Mouse (Mus musculus) CH12.LX (cell line): ENCODE measurements around the gene Tsg101. TPM values are rescaled to one million over a fixed set of nuclear protein-coding genes. Genes with fewer than 3 reads are reported as not detected.

Source experiments
- DNase-seq: peaks from one replicate; pipeline ENCODE4 v3.0.0-alpha.2; 2013; ENCODE audit errors: extremely low read depth
- H3K27ac ChIP-seq: 2 replicates; pipeline ENCODE4 v1.5.1; 2012; ENCODE audit warnings: low read depth, mild to moderate bottlenecking, control low read depth, moderate library complexity; ENCODE audit not compliant: insufficient read depth
- H3K27me3 ChIP-seq: replicated peaks from 2 replicates; pipeline ENCODE3; 2012; ENCODE audit warnings: inconsistent platforms
- H3K36me3 ChIP-seq, 2 experiments: replicated peaks in 1 of 2; 2 replicates each; pipeline versions ENCODE3 to v1.6.1; 2012; ENCODE audit warnings: inconsistent platforms in 1 of 2, low read length in 1 of 2, mild to moderate bottlenecking in 1 of 2, mixed read lengths in 1 of 2, moderate library complexity in 1 of 2; ENCODE audit not compliant: control insufficient read depth in 1 of 2, insufficient read depth in 1 of 2
- H3K4me1 ChIP-seq, 2 experiments: 2 replicates each; pipeline ENCODE4 v1.6.1; 2012; ENCODE audit warnings: inconsistent platforms in 1 of 2, moderate library complexity in 1 of 2; ENCODE audit not compliant: insufficient read depth in 2 of 2, control insufficient read depth in 1 of 2
- H3K4me2 ChIP-seq: 2 replicates; pipeline ENCODE4 v1.6.1; 2012; ENCODE audit warnings: low read depth, mild to moderate bottlenecking, control low read depth; ENCODE audit not compliant: poor library complexity, insufficient read depth, severe bottlenecking
- H3K4me3 ChIP-seq, 3 experiments: fragments of 150-350 bp in 1 of 3; sonication (generic) in 1 of 3; replicated peaks in 1 of 3; 2 replicates each; pipeline versions ENCODE3 to v1.5.1; 2011 to 2012; ENCODE audit warnings: low read depth in 2 of 3, low read length in 2 of 3, mild to moderate bottlenecking in 2 of 3, moderate library complexity in 2 of 3, control low read depth in 1 of 3, improper control_type of control experiment in 1 of 3, inconsistent platforms in 1 of 3, mixed read lengths in 1 of 3; ENCODE audit not compliant: poor library complexity in 1 of 3
- H3K79me2 ChIP-seq: replicated peaks from 2 replicates; pipeline ENCODE4 v1.6.1; 2012; ENCODE audit warnings: mild to moderate bottlenecking, moderate library complexity; ENCODE audit not compliant: control insufficient read depth, poor library complexity, insufficient read depth, severe bottlenecking; ENCODE audit errors: extremely low read depth
- H3K9ac ChIP-seq: 2 replicates; pipeline ENCODE4 v1.6.1; 2012; ENCODE audit warnings: low read depth, mild to moderate bottlenecking, control low read depth, moderate library complexity; ENCODE audit not compliant: insufficient read depth
- H3K9me3 ChIP-seq: replicated peaks from 2 replicates; pipeline ENCODE3; 2012; ENCODE audit warnings: low read length, inconsistent platforms, mixed read lengths
- BHLHE40 ChIP-seq: IDR thresholded peaks from 2 replicates; pipeline ENCODE4 v1.6.1; 2011; ENCODE audit warnings: mild to moderate bottlenecking, low read depth, low read length, improper control_type of control experiment
- CHD1 ChIP-seq: IDR thresholded peaks from 2 replicates; pipeline ENCODE4 v1.6.1; 2012; ENCODE audit warnings: low read depth, low read length, improper control_type of control experiment, inconsistent platforms
- ELF1 ChIP-seq: IDR thresholded peaks from 2 replicates; pipeline ENCODE4 v1.6.1; 2014; ENCODE audit warnings: low read depth, mild to moderate bottlenecking, inconsistent platforms, low read length, improper control_type of control experiment
- EP300 ChIP-seq: IDR thresholded peaks from 2 replicates; pipeline ENCODE4 v1.6.1; 2011; ENCODE audit warnings: low read length, improper control_type of control experiment
- GABPA ChIP-seq: IDR thresholded peaks from 2 replicates; pipeline ENCODE4 v1.6.1; 2012; ENCODE audit warnings: low read depth, low read length, improper control_type of control experiment, inconsistent platforms; ENCODE audit not compliant: insufficient replicate concordance
- HCFC1 ChIP-seq: IDR thresholded peaks from 2 replicates; pipeline ENCODE4 v1.6.1; 2012; ENCODE audit warnings: low read depth, mild to moderate bottlenecking, inconsistent platforms, low read length, improper control_type of control experiment
- MAX ChIP-seq: IDR thresholded peaks from 2 replicates; pipeline ENCODE4 v1.6.1; 2011; ENCODE audit warnings: low read length, improper control_type of control experiment
- MAZ ChIP-seq: IDR thresholded peaks from 2 replicates; pipeline ENCODE4 v1.6.1; 2012; ENCODE audit warnings: low read depth, mild to moderate bottlenecking, inconsistent platforms, low read length, improper control_type of control experiment, moderate library complexity
- MEF2A ChIP-seq: IDR thresholded peaks from 2 replicates; pipeline ENCODE4 v1.6.1; 2014; ENCODE audit warnings: low read depth, mild to moderate bottlenecking, inconsistent platforms, low read length, improper control_type of control experiment, borderline replicate concordance
- MXI1 ChIP-seq: IDR thresholded peaks from 2 replicates; pipeline ENCODE4 v1.6.1; 2011; ENCODE audit warnings: mild to moderate bottlenecking, low read depth, low read length, improper control_type of control experiment
- PAX5 ChIP-seq: IDR thresholded peaks from 2 replicates; pipeline ENCODE4 v1.6.1; 2012; ENCODE audit warnings: low read length, inconsistent platforms, mixed read lengths
- POLR2A ChIP-seq: IDR thresholded peaks from 2 replicates; pipeline ENCODE4 v1.6.1; 2011; ENCODE audit warnings: low read depth, mild to moderate bottlenecking, improper control_type of control experiment, low read length
- SIN3A ChIP-seq: IDR thresholded peaks from 2 replicates; pipeline ENCODE4 v1.6.1; 2012; ENCODE audit warnings: low read length, improper control_type of control experiment, inconsistent platforms
- UBTF ChIP-seq: IDR thresholded peaks from 2 replicates; pipeline ENCODE4 v1.6.1; 2012; ENCODE audit warnings: low read depth, mild to moderate bottlenecking, inconsistent platforms, low read length, improper control_type of control experiment, moderate library complexity
- USF1 ChIP-seq: IDR thresholded peaks from 2 replicates; pipeline ENCODE4 v1.6.1; 2014; ENCODE audit warnings: low read depth, mild to moderate bottlenecking, inconsistent platforms, low read length, improper control_type of control experiment
- ZMIZ1 ChIP-seq: IDR thresholded peaks from 2 replicates; pipeline ENCODE4 v1.6.1; 2012; ENCODE audit warnings: low read depth, mild to moderate bottlenecking, inconsistent platforms, low read length, improper control_type of control experiment
- dilution Hi-C: fragments of 300-500 bp; cut with MboI; formaldehyde crosslinking; loops from 2 replicates; pipeline ENCODE4 v1.14.3; 2020; ENCODE audit warnings: low sequenced_read_pairs; ENCODE audit not compliant: extremely low pct_unique_long_range_greater_than_20kb, extremely low pct_ligation_motif_present
- in situ Hi-C: fragments of 300-500 bp; cut with MboI; formaldehyde crosslinking; loops from 3 replicates; pipeline ENCODE4 v1.14.3; 2019; ENCODE audit warnings: low sequenced_read_pairs, low pct_ligation_motif_present, low pct_unique_long_range_greater_than_20kb, mixed read lengths
- polyA plus RNA-seq: library from polyadenylated mRNA; unstranded; fragments of >175 nt; gene quantifications from 2 replicates; pipeline ENCODE4 v1.2.1, GENCODE M21; 2012; ENCODE audit warnings: low read depth; ENCODE audit not compliant: insufficient read length
- total RNA-seq, 2 experiments: library from RNA; depleted of rRNA; stranded (reverse); fragments of 300-350 nt in 1 of 2; fragments of >200 nt in 1 of 2; gene quantifications; 2 replicates each; pipeline ENCODE4 v1.2.3; 2012 to 2014

Tsg101 gene
- total and polyA plus RNA-seq, 3 experiments: 19.8 to 93.5 (median 46.0) TPM

DNA sequence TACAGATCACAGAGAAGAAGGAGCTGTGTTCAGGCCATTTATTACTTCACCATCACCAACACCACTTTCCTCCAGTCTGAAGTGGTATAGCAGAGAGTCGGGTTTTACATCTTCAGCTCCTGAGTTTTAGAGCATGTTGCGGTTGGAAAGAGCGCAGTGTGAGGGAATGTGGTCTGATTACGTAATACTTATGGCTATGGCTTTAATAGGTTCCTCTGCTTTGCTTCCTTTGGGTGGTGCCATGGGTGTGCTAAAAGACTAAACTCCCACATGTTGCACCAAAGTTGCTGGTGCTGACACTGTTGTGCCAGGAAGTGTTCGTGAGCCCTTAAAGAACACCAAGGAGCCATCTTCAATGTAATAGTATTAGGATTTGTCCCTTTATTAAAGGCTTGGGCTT lies 8.5 kb upstream of the Tsg101 start:
- no peak for DNase-seq
- Histone ChIP-seq H3K4me3 (no peak overlapping the region), H3K4me2 (no peak overlapping the region), H3K27ac (no peak overlapping the region), H3K9ac (no peak overlapping the region), H3K9me3 (no peaks in the 10 kb centered on the region), H3K4me1 (peaks cover 0 to 12% of the 10 kb centered on the region in 2 experiments; a peak in 2 of 4 replicates), H3K36me3 (peaks cover 15 to 36% of the 10 kb centered on the region in 2 experiments), H3K79me2 (no peaks in the 10 kb centered on the region), H3K27me3 (no peaks in the 10 kb centered on the region)
- dilution Hi-C loops: no loop called here
- TF ChIP-seq PAX5 (no peak), MAZ (no peak), USF1 (no peak), MEF2A (no peak), MAX (no peak), CHD1 (no peak), HCFC1 (no peak), GABPA (no peak), UBTF (no peak), ZMIZ1 (no peak), BHLHE40 (no peak), ELF1 (no peak)
- in situ Hi-C loops: no loop called here

DNA sequence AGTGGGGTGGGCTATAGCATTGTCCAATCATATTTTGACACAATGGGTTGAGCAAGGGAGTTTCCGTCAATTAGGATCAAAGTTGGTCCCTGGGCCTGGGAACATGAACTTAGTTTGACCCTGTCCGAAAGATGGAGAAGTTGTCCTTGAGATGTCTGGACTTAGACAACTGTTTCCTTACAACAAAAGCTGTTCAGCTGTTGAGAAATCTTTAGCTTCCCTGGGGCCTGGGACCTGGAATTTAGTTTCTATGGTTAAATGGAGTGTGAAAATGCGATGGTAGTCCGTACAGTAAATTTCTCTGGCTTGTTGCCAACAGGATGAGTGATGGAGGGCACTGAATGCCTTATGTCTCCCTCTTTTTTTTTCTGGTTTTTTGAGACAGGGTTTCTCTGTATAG lies 2.3 kb upstream of the Tsg101 start:
- Histone ChIP-seq H3K4me1 (peaks cover 6 to 21% of the 10 kb centered on the region in 2 experiments; a peak in 3 of 4 replicates), H3K79me2 (peaks cover 21% of the 10 kb centered on the region), H3K4me3 (no peak overlapping the region), H3K36me3 (peaks cover 4 to 13% of the 10 kb centered on the region in 2 experiments), H3K4me2 (no peak overlapping the region), H3K27me3 (no peaks in the 10 kb centered on the region), H3K27ac (no peak overlapping the region), H3K9me3 (no peaks in the 10 kb centered on the region), H3K9ac (no peak overlapping the region)
- in situ Hi-C loops (no loop called here), dilution Hi-C loops (no loop called here)
- TF ChIP-seq SIN3A (no peak), ZMIZ1 (no peak), MXI1 (no peak), EP300 (no peak), POLR2A (no peak)
- no peak for DNase-seq
